Mouse (Mus musculus) heart, embryonic 14.5 days (tissue): ENCODE measurements at regions not wholly inside any gene's neighbourhood (a gene's known extent, or its start where the extent isn't known, plus 50 kb on each side); places are given as distances from the start of the nearest gene placed in this dataset.

Source experiments
- ATAC-seq: fragments of 200-750 bp; cut with Nextera tagmentation; 2 replicates; pipeline ENCODE4 v1.8.0; 2017; ENCODE audit warnings: low read depth, moderate TSS enrichment; ENCODE audit not compliant: insufficient number of reproducible peaks, insufficient read depth, low FRiP score
- H3K27ac ChIP-seq, 2 experiments: fragments of 200-500 bp in 1 of 2; fragments of 300-500 bp in 1 of 2; sonication (generic) in 1 of 2; replicated peaks in 1 of 2; 2 replicates each; pipeline ENCODE4 v1.5.1; 2012 to 2014; ENCODE audit warnings: low read depth in 2 of 2, low read length in 2 of 2, control low read depth in 1 of 2, mild to moderate bottlenecking in 1 of 2, mixed read lengths in 1 of 2; ENCODE audit not compliant: control insufficient read depth in 1 of 2, insufficient read depth in 1 of 2
- H3K27me3 ChIP-seq: fragments of 300-500 bp; sonication (generic); 2 replicates; pipeline ENCODE4 v1.6.1; 2014; ENCODE audit warnings: mild to moderate bottlenecking, low read length, control low read depth; ENCODE audit not compliant: control insufficient read depth, insufficient read depth
- H3K36me3 ChIP-seq: fragments of 300-500 bp; sonication (generic); 2 replicates; pipeline ENCODE4 v1.6.1; 2014; ENCODE audit warnings: mild to moderate bottlenecking, control low read depth, low read length, mixed read lengths; ENCODE audit not compliant: control insufficient read depth, insufficient read depth
- H3K4me1 ChIP-seq, 2 experiments: fragments of 200-500 bp in 1 of 2; fragments of 300-500 bp in 1 of 2; sonication (generic) in 1 of 2; 2 replicates each; pipeline ENCODE4 v1.6.1; 2012 to 2014; ENCODE audit warnings: low read length in 2 of 2, control low read depth in 1 of 2, mixed read lengths in 1 of 2; ENCODE audit not compliant: control insufficient read depth in 2 of 2, insufficient read depth in 2 of 2
- H3K4me2 ChIP-seq: fragments of 300-500 bp; sonication (generic); 2 replicates; pipeline ENCODE4 v1.6.1; 2014; ENCODE audit warnings: mild to moderate bottlenecking, low read length
- H3K4me3 ChIP-seq, 2 experiments: fragments of 200-500 bp in 1 of 2; fragments of 300-500 bp in 1 of 2; sonication (generic) in 1 of 2; 2 replicates each; pipeline ENCODE4 v1.5.1; 2012 to 2014; ENCODE audit warnings: low read length in 2 of 2, mild to moderate bottlenecking in 2 of 2, control low read depth in 1 of 2, low read depth in 1 of 2, moderate library complexity in 1 of 2; ENCODE audit not compliant: control insufficient read depth in 1 of 2, insufficient read depth in 1 of 2
- H3K9ac ChIP-seq: fragments of 300-500 bp; sonication (generic); 2 replicates; pipeline ENCODE4 v1.6.1; 2014; ENCODE audit warnings: mild to moderate bottlenecking, low read length
- H3K9me3 ChIP-seq: fragments of 300-500 bp; sonication (generic); 2 replicates; pipeline ENCODE4 v1.6.1; 2016; ENCODE audit warnings: low read length, control low read depth; ENCODE audit not compliant: control insufficient read depth
- WGBS: fragments of 180-500 bp; shearing (Covaris S2); extraction: QIAGEN DNeasy Blood & Tissue Kit; methylation state at CpG from one replicate; pipeline ENCODE4 v1.1.7; 2014; 5-methylcytosine and 5-hydroxymethylcytosine counted together

- no peak overlapping the region for H3K27ac ChIP-seq
- no peaks in the 10 kb centered on the region for H3K9me3 ChIP-seq
- no peaks in the 10 kb centered on the region for H3K27me3 ChIP-seq
- H3K4me3 ChIP-seq, result no peak overlapping the region
- no peak overlapping the region for H3K4me2 ChIP-seq
- peaks cover 4 to 6% of the 10 kb centered on the region in 2 experiments; a peak in 3 of 4 replicates for H3K4me1 ChIP-seq
- WGBS, result 75% methylated on average over 10 of the region's 10 CpGs
- no peak overlapping the region for H3K9ac ChIP-seq
- no peaks in the 10 kb centered on the region for H3K36me3 ChIP-seq
- no peak for ATAC-seq
Measured at GRCm38 (mm10) chr8:36304809-36305208, 539.2 kb downstream of the Gm19410 start.

GRCm38 (mm10) chr8:36306336-36306735 lies 540.7 kb downstream of the Gm19410 start:
- H3K27me3 ChIP-seq, result no peaks in the 10 kb centered on the region

GRCm38 (mm10) chr8:36307496-36307895 lies 541.9 kb downstream of the Gm19410 start:
- H3K27me3 ChIP-seq, result no peaks in the 10 kb centered on the region
- no peak for ATAC-seq
- H3K9me3 ChIP-seq, result no peaks in the 10 kb centered on the region
- WGBS, result 92% methylated on average over 8 of the region's 8 CpGs
- no peak overlapping the region for H3K27ac ChIP-seq
- no peak overlapping the region for H3K4me3 ChIP-seq
- no peak overlapping the region for H3K9ac ChIP-seq
- no peak overlapping the region for H3K4me2 ChIP-seq
- H3K36me3 ChIP-seq, result no peaks in the 10 kb centered on the region
- H3K4me1 ChIP-seq, result peaks cover 11% of the 10 kb centered on the region in 2 experiments; a peak in 3 of 4 replicates

More at GRCm38 (mm10) chr8:36306336-36306735, 540.7 kb downstream of the Gm19410 start:
- WGBS, result 80% methylated on average over 4 of the region's 4 CpGs
- no peak overlapping the region for H3K9ac ChIP-seq
- peaks cover 11% of the 10 kb centered on the region in 2 experiments; a peak in 3 of 4 replicates for H3K4me1 ChIP-seq
- no peaks in the 10 kb centered on the region for H3K9me3 ChIP-seq
- no peaks in the 10 kb centered on the region for H3K36me3 ChIP-seq
- no peak for ATAC-seq
- H3K4me2 ChIP-seq, result no peak overlapping the region
- no peak overlapping the region for H3K4me3 ChIP-seq
- no peak overlapping the region for H3K27ac ChIP-seq

- WGBS, result 83% methylated on average over 2 of the region's 2 CpGs
- no peak overlapping the region for H3K4me2 ChIP-seq
- no peaks in the 10 kb centered on the region for H3K27me3 ChIP-seq
- H3K27ac ChIP-seq, result no peak overlapping the region
- ATAC-seq, result no peak
- no peak overlapping the region for H3K4me3 ChIP-seq
- no peaks in the 10 kb centered on the region for H3K9me3 ChIP-seq
- H3K36me3 ChIP-seq, result no peaks in the 10 kb centered on the region
- H3K4me1 ChIP-seq, result peaks cover 11 to 13% of the 10 kb centered on the region in 2 experiments; a peak in 3 of 4 replicates
- H3K9ac ChIP-seq, result no peak overlapping the region
Measured at GRCm38 (mm10) chr8:36308056-36308455, 542.5 kb downstream of the Gm19410 start.

- H3K4me2 ChIP-seq, result no peak overlapping the region
- peak overlapping the region in 1 of 2 experiments; percentile 56; a peak in 1 of 4 replicates for H3K27ac ChIP-seq
- ATAC-seq, result no peak
- H3K4me3 ChIP-seq, result no peak overlapping the region
- no peaks in the 10 kb centered on the region for H3K36me3 ChIP-seq
- H3K4me1 ChIP-seq, result peaks cover 11 to 15% of the 10 kb centered on the region in 2 experiments; a peak in 3 of 4 replicates
- 80% methylated on average over 6 of the region's 6 CpGs for WGBS
- H3K9ac ChIP-seq, result no peak overlapping the region
- H3K9me3 ChIP-seq, result no peaks in the 10 kb centered on the region
- no peaks in the 10 kb centered on the region for H3K27me3 ChIP-seq
Measured at GRCm38 (mm10) chr8:36309326-36309725, 543.7 kb downstream of the Gm19410 start.

GRCm38 (mm10) chr8:36309952-36310351 lies 544.4 kb downstream of the Gm19410 start:
- H3K4me1 ChIP-seq, result peaks cover 11 to 15% of the 10 kb centered on the region in 2 experiments; a peak in 3 of 4 replicates
- 0 out of 4 replicates have a peak overlapping the region, but pooled peaks of 1 of the 2 experiments have one; percentile 0 for H3K4me3 ChIP-seq
- ATAC-seq, result no peak
- peak overlapping the region; percentile 32 for H3K4me2 ChIP-seq
- no peaks in the 10 kb centered on the region for H3K27me3 ChIP-seq
- 23% methylated on average over 10 of the region's 10 CpGs for WGBS
- H3K9ac ChIP-seq, result peak overlapping the region; percentile 39; the same call in 1 of the 2 replicates
- no peaks in the 10 kb centered on the region for H3K36me3 ChIP-seq
- peak overlapping the region; percentile 52 to 56 for H3K27ac ChIP-seq
- H3K9me3 ChIP-seq, result no peaks in the 10 kb centered on the region

- no peaks in the 10 kb centered on the region for H3K9me3 ChIP-seq
- H3K4me1 ChIP-seq, result peaks cover 11 to 15% of the 10 kb centered on the region in 2 experiments; a peak in 3 of 4 replicates
- H3K4me3 ChIP-seq, result no peak overlapping the region
- 55% methylated on average over 5 of the region's 5 CpGs for WGBS
- no peak overlapping the region for H3K4me2 ChIP-seq
- no peaks in the 10 kb centered on the region for H3K36me3 ChIP-seq
- no peak overlapping the region for H3K9ac ChIP-seq
- H3K27ac ChIP-seq, result no peak overlapping the region
- H3K27me3 ChIP-seq, result no peaks in the 10 kb centered on the region
- no peak for ATAC-seq
Measured at GRCm38 (mm10) chr8:36311734-36312133, 546.1 kb downstream of the Gm19410 start.

- Histone ChIP-seq H3K4me2 (no peak overlapping the region), H3K9ac (no peak overlapping the region; the same call in 1 of the 2 replicates), H3K4me3 (no peak overlapping the region), H3K36me3 (no peaks in the 10 kb centered on the region), H3K9me3 (no peaks in the 10 kb centered on the region), H3K27me3 (no peaks in the 10 kb centered on the region), H3K27ac (no peak overlapping the region), H3K4me1 (peaks cover 11 to 15% of the 10 kb centered on the region in 2 experiments; a peak in 3 of 4 replicates)
- ATAC-seq, result no peak
- WGBS, result 68% methylated on average over 3 of the region's 3 CpGs
Measured at GRCm38 (mm10) chr8:36312963-36313362, 547.4 kb downstream of the Gm19410 start.
